Mouse (Mus musculus): ENCODE measurements around the gene Syt5.

- no peak for TF ChIP-seq CTCF (IDR thresholded peaks at IDR 0.05; ENCODE audit: extremely low read depth, insufficient read depth, low read length)
- no peak for TF ChIP-seq POLR2A (IDR thresholded peaks at IDR 0.05; ENCODE audit: extremely low read depth, insufficient read depth, low read length)
These were observed 42.5 kb downstream of the Syt5 start for GRCm38 (mm10) chr7:4504646-4505435.
